Mouse (Mus musculus) embryonic facial prominence, embryonic 13.5 days (tissue): ENCODE measurements at regions not wholly inside any gene's neighbourhood (a gene's known extent, or its start where the extent isn't known, plus 50 kb on each side); places are given as distances from the start of the nearest gene placed in this dataset.

Experiments
- ATAC-seq: fragments of 200-750 bp; cut with Nextera tagmentation; 2 replicates; pipeline ENCODE4 v1.8.0; 2017; ENCODE audit warnings: low read depth; ENCODE audit not compliant: insufficient number of reproducible peaks, insufficient read depth, low FRiP score, low TSS enrichment
- H3K27ac ChIP-seq: fragments of 300-500 bp; sonication (generic); 2 replicates; pipeline ENCODE4 v1.5.1; 2015; ENCODE audit warnings: moderate library complexity, mild to moderate bottlenecking, inconsistent platforms
- H3K27me3 ChIP-seq: fragments of 300-500 bp; sonication (generic); 2 replicates; pipeline ENCODE4 v1.6.1; 2015; ENCODE audit warnings: mild to moderate bottlenecking, inconsistent platforms
- H3K36me3 ChIP-seq: fragments of 300-500 bp; sonication (generic); 2 replicates; pipeline ENCODE4 v1.6.1; 2015; ENCODE audit warnings: mild to moderate bottlenecking, inconsistent platforms
- H3K4me1 ChIP-seq: fragments of 300-500 bp; sonication (generic); 2 replicates; pipeline ENCODE4 v1.6.1; 2015; ENCODE audit warnings: inconsistent platforms
- H3K4me2 ChIP-seq: fragments of 300-500 bp; sonication (generic); 2 replicates; pipeline ENCODE4 v1.6.1; 2015; ENCODE audit warnings: moderate library complexity, mild to moderate bottlenecking, inconsistent platforms
- H3K4me3 ChIP-seq: fragments of 300-500 bp; sonication (generic); 2 replicates; pipeline ENCODE4 v1.5.1; 2015; ENCODE audit warnings: mild to moderate bottlenecking, inconsistent platforms
- H3K9ac ChIP-seq: fragments of 300-500 bp; sonication (generic); 2 replicates; pipeline ENCODE4 v1.6.1; 2015; ENCODE audit warnings: mild to moderate bottlenecking, inconsistent platforms
- H3K9me3 ChIP-seq: fragments of 300-500 bp; sonication (generic); 2 replicates; pipeline ENCODE4 v1.6.1; 2016; ENCODE audit warnings: inconsistent platforms
- WGBS: fragments of 180-500 bp; shearing (Covaris S2); methylation state at CpG from one replicate; pipeline ENCODE4 v1.1.7; 2015; ENCODE audit warnings: mixed read lengths; 5-methylcytosine and 5-hydroxymethylcytosine counted together

DNA sequence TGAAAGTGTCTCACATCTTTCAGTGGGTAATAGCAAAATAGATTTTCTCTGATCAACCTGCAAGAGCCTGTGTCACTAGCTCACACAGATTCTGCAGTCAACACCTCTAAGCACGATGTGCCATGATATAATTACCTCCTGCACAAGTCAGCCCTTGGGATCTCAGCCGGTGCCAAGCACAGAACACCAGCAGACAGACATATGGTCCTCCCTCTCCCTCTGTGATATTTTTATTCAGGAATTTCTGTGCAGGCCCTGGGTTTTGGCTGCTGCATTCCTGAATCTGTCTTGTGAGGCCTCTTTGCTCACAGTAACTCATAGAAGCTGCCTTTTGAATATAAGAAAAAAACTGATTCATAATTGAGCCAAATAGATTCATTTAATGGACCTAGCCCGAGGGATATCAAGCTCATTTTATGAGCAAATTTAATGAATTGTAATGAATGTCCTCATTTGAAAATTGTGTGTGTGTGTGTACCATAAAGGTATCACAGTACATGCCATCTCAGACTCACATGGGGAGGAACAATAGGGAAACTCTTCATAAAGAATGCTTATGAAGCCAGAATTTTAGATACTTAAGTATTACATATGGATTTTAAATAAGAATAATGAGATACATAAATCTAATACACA is 206.7 kb upstream of the Pitrm1 start:
- no peak overlapping the region for H3K9ac ChIP-seq
- H3K4me2 ChIP-seq = no peak overlapping the region
- 43% methylated on average over 3 of the region's 3 CpGs for WGBS
- no peak for ATAC-seq
- H3K36me3 ChIP-seq = no peaks in the 10 kb centered on the region
- H3K9me3 ChIP-seq = no peaks in the 10 kb centered on the region
- no peaks in the 10 kb centered on the region for H3K27me3 ChIP-seq
- H3K27ac ChIP-seq = no peak overlapping the region
- H3K4me1 ChIP-seq = peaks cover 5% of the 10 kb centered on the region; the same call in 1 of the 2 replicates
- H3K4me3 ChIP-seq = no peak overlapping the region

DNA sequence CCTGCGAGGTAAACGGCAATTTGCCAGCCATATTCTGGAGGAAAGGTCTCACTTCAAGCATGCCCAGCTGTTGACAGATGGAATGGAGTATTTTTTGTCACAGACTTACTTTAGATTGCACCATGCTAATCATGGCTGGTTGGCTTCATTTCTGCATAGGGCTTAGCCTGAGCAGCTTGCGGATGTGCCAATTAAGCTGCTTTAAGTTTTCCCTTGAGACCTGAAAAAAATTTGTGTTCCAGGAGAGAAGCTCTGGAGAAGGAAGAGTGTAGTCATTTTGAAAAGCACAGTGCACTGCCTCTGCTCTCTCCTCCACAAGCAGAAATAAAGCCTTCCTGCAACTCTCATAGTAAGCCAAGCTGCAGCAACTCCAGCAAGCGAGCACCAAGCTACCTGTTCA is 182.8 kb upstream of the Pitrm1 start:
- no peak for ATAC-seq
- H3K9me3 ChIP-seq = no peaks in the 10 kb centered on the region
- H3K36me3 ChIP-seq = no peaks in the 10 kb centered on the region
- no peaks in the 10 kb centered on the region for H3K27me3 ChIP-seq
- H3K27ac ChIP-seq = no peak overlapping the region
- no peak overlapping the region for H3K4me2 ChIP-seq
- 75% methylated on average over 4 of the region's 4 CpGs for WGBS
- no peak overlapping the region for H3K9ac ChIP-seq
- H3K4me3 ChIP-seq = no peak overlapping the region
- no peaks in the 10 kb centered on the region for H3K4me1 ChIP-seq

DNA sequence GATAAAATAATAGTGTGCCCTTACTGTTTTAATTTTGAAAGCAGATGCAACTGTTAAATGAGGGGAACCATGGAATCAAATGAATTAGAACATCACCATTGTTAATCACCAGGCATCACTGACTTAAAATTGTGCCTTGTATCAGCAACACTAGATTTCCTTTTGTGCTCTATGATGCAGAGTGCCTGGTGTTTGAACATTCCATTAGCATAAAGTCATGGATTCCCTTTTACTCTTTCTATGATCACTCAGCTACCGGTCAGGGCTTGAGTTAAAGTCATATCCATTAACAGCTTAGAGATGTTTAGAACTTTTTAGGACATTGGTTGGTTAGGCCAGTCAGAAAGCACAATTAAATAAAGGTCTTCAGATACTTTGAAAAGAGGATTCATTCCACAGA is 180.3 kb upstream of the Pitrm1 start:
- no peaks in the 10 kb centered on the region for H3K4me1 ChIP-seq
- no peak overlapping the region for H3K4me2 ChIP-seq
- H3K9ac ChIP-seq = no peak overlapping the region
- H3K27ac ChIP-seq = no peak overlapping the region
- no peaks in the 10 kb centered on the region for H3K9me3 ChIP-seq
- H3K4me3 ChIP-seq = no peak overlapping the region
- ATAC-seq = no peak
- no peaks in the 10 kb centered on the region for H3K27me3 ChIP-seq
- no peaks in the 10 kb centered on the region for H3K36me3 ChIP-seq
- WGBS = 85% methylated on average over 1 of the region's 1 CpGs

DNA sequence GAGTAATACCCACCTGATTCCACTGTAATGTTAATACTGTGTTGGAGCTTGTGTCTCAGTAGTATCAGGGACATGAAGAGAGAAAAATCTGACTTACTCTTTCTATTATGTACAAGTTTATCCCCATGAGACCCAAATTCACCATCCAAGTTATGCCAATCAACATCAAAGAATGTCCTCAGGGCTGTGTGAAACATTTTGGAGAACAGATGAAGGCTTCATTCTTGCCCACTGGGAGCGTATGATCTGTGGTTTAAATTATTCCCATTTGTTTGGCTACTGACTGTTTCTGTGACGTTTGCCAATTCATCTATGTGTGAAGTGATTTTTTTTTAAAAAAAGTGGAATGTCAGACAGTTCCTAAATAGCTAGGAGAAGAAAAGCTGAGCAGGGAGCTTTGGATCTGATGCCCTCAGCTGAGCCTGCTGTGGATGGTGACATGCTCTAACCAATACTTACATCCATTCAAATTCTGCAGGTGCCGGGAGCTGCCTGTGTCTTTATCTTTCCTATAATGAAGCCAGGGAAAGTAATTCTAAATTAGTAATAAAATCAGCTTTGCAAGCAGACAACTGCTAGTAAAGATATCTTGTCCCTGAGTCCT is 173.3 kb upstream of the Pitrm1 start:
- Histone ChIP-seq H3K9ac (no peak overlapping the region), H3K4me1 (no peaks in the 10 kb centered on the region), H3K4me2 (no peak overlapping the region), H3K27me3 (no peaks in the 10 kb centered on the region), H3K4me3 (no peak overlapping the region), H3K36me3 (no peaks in the 10 kb centered on the region), H3K9me3 (no peaks in the 10 kb centered on the region), H3K27ac (no peak overlapping the region)
- ATAC-seq = no peak
- 45% methylated on average over 3 of the region's 3 CpGs for WGBS

DNA sequence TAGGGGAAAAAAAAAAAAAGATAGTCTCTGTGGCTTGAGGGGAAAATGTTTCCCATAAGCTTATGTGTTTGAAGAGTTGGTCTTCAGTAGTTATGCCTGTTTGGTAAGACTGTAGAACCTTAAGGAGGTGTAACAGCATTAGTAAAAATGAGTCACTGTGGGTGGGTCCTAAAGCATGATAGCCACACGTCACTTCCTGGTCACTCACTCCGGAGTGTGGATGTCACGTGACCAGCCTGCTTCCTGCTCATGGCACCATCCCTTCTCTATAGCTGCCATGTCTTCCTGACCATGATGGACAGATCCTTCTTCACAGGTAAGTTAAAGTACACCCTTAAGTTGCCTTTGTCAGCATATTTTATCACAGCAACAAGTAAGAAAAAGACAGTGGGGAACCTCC is 170.0 kb upstream of the Pitrm1 start:
- Histone ChIP-seq H3K27ac (no peak overlapping the region), H3K36me3 (no peaks in the 10 kb centered on the region), H3K4me3 (no peak overlapping the region), H3K27me3 (no peaks in the 10 kb centered on the region), H3K4me2 (no peak overlapping the region), H3K9ac (no peak overlapping the region), H3K9me3 (no peaks in the 10 kb centered on the region), H3K4me1 (no peaks in the 10 kb centered on the region)
- no peak for ATAC-seq
- WGBS = 89% methylated on average over 3 of the region's 3 CpGs

DNA sequence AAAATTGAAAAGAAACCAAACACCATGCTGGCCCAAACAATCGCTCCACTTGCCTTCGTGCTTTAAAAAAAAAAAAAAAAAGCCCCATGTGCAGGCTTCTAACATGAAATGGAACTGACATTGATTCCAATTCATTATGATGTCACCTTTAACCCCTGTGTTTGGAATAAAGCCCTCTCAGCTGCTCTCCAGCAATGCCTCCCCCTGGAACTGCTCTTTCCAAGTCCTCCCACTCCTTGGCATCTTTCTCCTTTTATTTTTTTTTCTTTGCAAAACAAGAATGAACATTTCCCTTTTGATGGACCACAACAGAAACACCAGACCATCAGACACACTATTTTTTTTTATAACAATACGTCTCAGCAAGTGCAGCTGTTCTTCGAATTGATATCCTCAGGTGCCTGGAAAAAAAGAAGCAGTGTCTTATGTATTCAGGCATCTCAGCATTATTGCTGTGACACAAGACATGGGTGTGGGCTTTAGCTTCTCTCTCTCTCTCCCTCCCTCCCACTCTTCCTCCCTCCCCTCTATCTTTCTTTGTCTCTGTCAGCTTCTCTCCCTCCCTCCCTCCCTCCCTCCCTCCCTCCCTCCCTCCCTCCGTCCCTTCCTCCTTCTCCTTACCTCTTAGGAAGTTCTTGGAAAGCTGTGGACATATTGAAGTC is 152.3 kb upstream of the Pitrm1 start:
- Histone ChIP-seq H3K9ac (no peak overlapping the region), H3K27ac (no peak overlapping the region), H3K27me3 (no peaks in the 10 kb centered on the region), H3K9me3 (no peaks in the 10 kb centered on the region), H3K4me2 (no peak overlapping the region), H3K4me3 (no peak overlapping the region), H3K4me1 (no peaks in the 10 kb centered on the region), H3K36me3 (no peaks in the 10 kb centered on the region)
- WGBS = 54% methylated on average over 4 of the region's 5 CpGs
- no peak for ATAC-seq

DNA sequence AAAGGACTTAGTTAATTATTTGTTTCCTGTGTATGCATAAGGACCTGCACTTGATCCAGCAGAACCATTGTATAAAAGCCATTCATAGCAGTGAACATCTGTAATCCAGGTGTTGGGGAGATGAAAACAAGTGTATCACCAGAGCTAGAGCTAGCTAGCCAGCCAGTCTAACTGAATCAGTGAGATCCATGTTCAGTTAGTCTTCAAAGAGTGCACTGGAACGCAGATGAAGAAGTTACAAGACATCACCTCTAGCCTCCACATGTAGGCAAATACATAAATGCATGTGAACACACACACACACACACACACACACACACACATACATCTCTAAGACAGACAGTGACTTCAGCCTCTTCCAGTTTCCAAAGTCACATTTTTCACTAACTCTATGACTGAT is 150.3 kb upstream of the Pitrm1 start:
- Histone ChIP-seq H3K9ac (no peak overlapping the region), H3K4me3 (no peak overlapping the region), H3K36me3 (no peaks in the 10 kb centered on the region), H3K9me3 (no peaks in the 10 kb centered on the region), H3K27ac (no peak overlapping the region), H3K27me3 (no peaks in the 10 kb centered on the region), H3K4me1 (no peaks in the 10 kb centered on the region), H3K4me2 (no peak overlapping the region)
- no peak for ATAC-seq
- 75% methylated on average over 1 of the region's 1 CpGs for WGBS

DNA sequence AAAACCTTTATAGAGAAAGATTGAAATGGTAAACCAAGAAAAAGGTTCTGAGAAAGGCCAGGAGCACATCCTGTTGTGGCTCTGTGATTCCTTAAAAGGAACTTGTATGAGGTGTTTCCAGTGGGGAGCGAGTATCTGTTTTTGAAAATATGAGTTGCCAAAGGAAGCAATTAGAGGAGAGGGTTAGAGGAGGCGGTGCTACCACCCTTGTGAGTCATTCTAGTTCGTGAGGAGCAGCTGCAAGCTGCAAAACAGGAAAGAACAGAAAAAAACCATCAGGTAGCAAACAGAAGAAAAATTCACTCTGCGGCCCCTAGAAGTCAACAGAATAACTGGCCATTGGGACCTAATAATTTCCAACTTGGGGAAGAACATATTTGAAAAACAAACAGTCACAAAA is 116.1 kb upstream of the Pitrm1 start:
- Histone ChIP-seq H3K36me3 (no peaks in the 10 kb centered on the region), H3K27me3 (no peaks in the 10 kb centered on the region), H3K4me3 (no peak overlapping the region), H3K9me3 (no peaks in the 10 kb centered on the region), H3K27ac (no peak overlapping the region), H3K4me2 (no peak overlapping the region), H3K4me1 (no peaks in the 10 kb centered on the region), H3K9ac (no peak overlapping the region)
- WGBS = 59% methylated on average over 4 of the region's 4 CpGs
- no peak for ATAC-seq

DNA sequence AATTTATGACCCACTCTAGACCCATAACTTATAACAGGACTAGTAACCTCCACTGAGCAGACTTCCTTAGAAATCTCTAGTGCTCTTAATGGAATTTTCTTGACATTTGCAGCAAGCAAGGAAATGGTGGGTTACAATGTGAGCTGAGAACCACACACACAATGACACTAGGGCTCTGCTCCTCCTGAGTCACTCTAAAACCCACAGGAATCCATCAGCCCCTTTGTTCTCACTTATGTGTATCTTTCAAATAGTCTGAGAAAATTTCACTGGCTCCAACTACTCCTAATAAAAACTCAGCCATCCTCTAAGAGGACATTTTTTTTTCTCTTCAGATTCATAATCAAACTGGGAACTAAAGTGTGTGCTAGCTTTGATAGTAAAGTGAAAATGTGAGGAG is 101.0 kb upstream of the Pitrm1 start:
- no peaks in the 10 kb centered on the region for H3K27me3 ChIP-seq
- ATAC-seq = no peak
- H3K9me3 ChIP-seq = no peaks in the 10 kb centered on the region
- no peak overlapping the region for H3K4me2 ChIP-seq
- no peaks in the 10 kb centered on the region for H3K36me3 ChIP-seq
- no peak overlapping the region for H3K4me3 ChIP-seq
- no peak overlapping the region for H3K9ac ChIP-seq
- H3K4me1 ChIP-seq = no peaks in the 10 kb centered on the region
- H3K27ac ChIP-seq = no peak overlapping the region

DNA sequence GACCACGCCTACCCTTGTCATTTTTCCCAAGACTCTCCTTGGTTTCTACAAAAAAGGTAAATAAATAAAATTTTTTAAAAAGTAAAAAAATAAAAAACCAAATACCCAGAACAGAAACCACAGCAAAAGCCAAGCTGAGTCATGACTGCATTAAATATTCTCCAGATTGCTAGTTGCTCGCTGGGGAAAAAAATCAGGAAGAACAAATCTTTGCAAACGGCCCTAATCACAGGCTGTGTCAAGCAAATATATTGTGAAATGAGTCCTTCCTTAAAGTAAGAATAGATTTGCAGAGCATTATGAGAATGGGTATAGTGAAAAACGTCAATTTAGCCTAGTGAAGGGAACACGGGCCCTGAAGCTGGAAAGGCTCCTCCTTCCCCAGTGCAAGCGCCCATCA is 86.6 kb upstream of the Pitrm1 start:
- no peak overlapping the region for H3K4me2 ChIP-seq
- H3K27ac ChIP-seq = no peak overlapping the region
- no peaks in the 10 kb centered on the region for H3K36me3 ChIP-seq
- no peaks in the 10 kb centered on the region for H3K9me3 ChIP-seq
- H3K4me3 ChIP-seq = no peak overlapping the region
- no peak for ATAC-seq
- WGBS = 75% methylated on average over 6 of the region's 6 CpGs
- H3K4me1 ChIP-seq = 0 out of 2 replicates have a peak, but pooled peaks cover 3% of the 10 kb centered on the region
- no peaks in the 10 kb centered on the region for H3K27me3 ChIP-seq
- no peak overlapping the region for H3K9ac ChIP-seq

DNA sequence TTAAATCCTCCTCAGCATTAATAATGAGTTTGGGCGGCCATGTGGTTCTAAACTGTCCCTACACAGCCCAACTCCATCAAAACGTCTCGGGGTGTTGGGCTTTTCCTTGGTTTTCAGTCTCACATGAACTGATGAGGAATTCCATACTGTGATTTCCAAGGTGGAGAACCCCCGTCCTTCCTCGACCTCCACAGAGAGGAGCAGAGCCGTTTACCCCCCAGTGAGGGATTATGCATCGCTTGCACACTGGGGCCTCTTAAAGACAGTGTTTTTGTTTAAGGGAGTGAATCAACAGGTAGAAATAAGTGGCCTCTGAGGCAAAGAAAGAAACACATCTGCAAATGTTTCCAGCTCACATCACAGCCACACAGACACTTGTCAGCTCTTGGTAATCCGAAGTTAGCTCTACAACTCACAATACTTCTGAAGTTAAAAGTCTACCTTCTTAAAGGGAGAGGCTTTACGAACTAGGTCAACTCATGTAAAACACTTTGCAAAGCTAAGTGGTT is 82.0 kb upstream of the Pitrm1 start:
- Histone ChIP-seq H3K36me3 (no peaks in the 10 kb centered on the region), H3K9me3 (no peaks in the 10 kb centered on the region), H3K9ac (no peak overlapping the region), H3K4me3 (no peak overlapping the region), H3K27ac (no peak overlapping the region), H3K4me2 (no peak overlapping the region), H3K4me1 (peaks cover 10% of the 10 kb centered on the region; the same call in 1 of the 2 replicates), H3K27me3 (no peaks in the 10 kb centered on the region)
- WGBS = 32% methylated on average over 9 of the region's 9 CpGs
- ATAC-seq = no peak
